Mouse (Mus musculus) lung, postnatal 36 days (tissue): ENCODE measurements around the gene Clasp2.

ENCODE experiments used
- DNase-seq: peaks from one replicate; pipeline ENCODE4 v3.0.0; 2022; ENCODE audit warnings: mixed read lengths

Clasp2 gene

DNA sequence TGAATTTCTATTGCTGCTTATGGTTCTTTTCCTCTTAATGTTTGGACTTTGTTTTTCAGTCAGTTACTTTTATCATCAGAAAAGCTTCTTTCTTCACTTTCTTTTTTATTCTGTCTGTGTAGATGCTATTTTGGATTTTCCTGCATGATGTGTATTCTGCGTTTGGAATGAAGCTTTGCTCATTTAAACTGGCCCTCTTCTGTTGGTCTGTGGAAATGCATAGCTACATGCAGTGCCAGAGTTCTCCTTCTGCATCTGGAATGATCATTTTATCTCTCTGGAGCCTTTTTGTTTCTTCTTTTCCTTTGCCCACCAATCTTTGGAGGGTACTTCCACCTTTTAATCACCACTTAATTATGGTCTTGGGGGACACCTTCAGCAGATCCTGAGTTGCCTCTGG, 80.9 kb downstream of the Clasp2 start:
- DNase-seq, result no peak

GRCm38 (mm10) chr9:113828719-113829118, 87.4 kb downstream of the Clasp2 start:
- DNase-seq, result no peak

GRCm38 (mm10) chr9:113830219-113830618, 88.9 kb downstream of the Clasp2 start:
- DNase-seq, result peak; percentile 21

- peak; percentile 8 for DNase-seq
Measured at GRCm38 (mm10) chr9:113833481-113833880, 92.2 kb downstream of the Clasp2 start.

- DNase-seq, result no peak
Measured at GRCm38 (mm10) chr9:113837001-113837400, 95.7 kb downstream of the Clasp2 start.

DNA sequence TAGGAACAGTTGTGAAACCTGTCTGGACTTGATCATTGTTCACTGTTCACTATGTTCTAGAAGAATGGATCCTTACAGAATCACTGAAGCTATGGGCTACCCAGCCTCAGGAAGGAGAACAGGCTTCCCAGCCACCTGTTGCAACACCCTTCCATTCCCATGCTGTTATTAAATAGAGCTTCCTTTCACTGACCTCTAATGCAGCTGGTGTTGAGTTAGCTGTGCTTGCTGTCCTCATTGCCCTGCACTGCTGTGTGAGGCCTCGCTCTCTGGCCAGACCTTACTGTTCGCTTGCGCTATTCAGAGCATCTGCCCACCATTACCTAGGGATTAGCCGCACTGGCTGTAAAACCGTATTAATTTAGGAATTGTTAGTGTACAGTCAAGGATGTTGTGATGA, 96.2 kb downstream of the Clasp2 start:
- no peak for DNase-seq

- no peak for DNase-seq
Measured at GRCm38 (mm10) chr9:113844029-113844428, 102.8 kb downstream of the Clasp2 start.

DNA sequence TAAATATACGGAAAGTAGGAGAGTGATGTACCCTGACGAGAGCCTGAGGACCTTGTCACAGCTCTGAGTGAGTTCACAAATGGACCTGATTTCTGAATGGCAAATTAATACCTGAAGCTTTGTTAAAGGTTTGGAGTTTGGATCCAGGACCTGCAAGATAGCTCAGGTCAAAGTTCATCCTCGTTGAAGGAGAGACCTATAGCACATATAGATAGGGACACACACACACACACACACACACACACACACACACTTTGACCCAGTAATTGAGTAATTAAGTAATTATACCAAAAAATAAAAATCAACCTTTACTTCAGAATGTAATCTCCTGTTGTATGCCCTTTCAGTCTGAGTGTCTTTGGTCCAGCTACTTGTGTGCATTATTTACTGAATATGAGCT, 114.2 kb downstream of the Clasp2 start:
- no peak for DNase-seq

DNA sequence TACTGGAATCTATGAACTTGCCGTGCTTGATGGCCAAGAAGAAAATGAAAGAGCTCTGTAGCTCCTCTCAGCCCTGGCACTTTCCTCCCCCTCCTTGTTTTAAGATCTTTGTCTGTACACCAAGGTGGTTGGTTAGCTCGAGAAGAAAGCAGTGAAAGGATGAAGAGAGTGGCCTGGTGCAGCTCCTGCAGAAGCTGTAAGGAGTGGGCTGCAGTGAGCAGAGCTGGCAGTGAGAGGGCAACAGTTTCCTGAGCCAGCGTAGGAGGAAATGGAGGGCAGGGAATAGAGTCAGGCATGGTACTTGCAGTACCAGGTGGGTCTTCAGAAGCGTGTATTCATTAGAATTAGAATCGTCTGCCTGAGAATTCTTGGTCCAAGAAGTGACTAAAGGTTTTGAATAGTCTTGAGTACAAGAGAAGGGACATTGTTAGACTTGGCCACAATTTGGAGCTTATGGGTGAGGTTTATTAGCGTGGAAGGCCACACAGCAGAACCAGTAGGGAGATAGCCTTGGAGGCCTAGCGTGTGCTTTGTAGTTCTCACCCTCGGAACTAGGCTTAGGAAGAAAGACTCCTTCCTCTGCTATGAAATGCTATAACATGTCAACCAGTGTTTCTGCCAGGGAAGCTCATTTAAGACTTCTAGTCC, 116.1 kb downstream of the Clasp2 start:
- DNase-seq, result no peak

DNA sequence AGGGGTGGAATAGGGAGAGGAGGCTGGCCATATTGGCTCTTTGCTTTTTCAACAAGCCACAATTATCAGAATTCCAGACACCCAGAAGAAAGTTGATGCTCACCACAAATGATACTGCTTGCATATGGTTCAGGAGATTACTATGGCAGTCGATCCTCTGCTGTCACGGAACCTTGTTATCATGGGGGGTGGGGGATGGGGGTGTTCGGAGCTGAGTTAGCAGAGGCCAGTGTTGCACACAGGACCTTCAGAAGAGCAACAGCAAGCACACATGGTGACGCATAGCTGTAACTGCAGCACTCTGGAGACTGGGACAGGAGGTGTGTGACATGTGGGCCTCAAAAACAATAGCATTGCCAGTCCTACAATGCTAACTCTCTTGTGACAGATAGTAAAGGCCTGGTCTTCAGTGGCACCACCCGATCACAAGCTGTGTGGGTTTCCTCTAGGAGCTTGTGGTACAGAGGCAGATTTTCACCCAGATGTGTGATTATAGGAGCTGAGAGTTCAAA, 116.7 kb downstream of the Clasp2 start:
- DNase-seq, result no peak

GRCm38 (mm10) chr9:113859420-113859819, 118.1 kb downstream of the Clasp2 start:
- peak; percentile 2 for DNase-seq

GRCm38 (mm10) chr9:113863370-113863999, 122.2 kb downstream of the Clasp2 start:
- no peak for DNase-seq

DNA sequence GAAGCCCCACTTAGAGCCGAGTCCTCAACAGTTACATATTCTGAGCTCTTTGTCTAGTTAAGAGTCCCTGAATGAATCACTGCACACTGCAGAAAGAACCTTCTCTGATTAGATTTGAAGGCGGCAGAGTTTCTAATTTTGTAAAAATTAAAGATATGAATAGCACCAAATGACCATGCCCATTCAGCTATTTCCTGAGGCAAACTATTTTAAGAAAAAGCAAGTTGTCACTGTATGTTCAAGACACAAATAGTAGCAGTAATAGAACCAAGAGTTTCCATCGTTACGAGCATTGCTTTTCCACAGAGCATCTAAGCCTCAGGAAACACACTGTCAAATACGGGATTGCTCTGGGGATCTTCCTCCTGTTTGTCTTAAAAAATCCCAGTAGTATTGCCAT, 126.7 kb downstream of the Clasp2 start:
- DNase-seq, result no peak

DNA sequence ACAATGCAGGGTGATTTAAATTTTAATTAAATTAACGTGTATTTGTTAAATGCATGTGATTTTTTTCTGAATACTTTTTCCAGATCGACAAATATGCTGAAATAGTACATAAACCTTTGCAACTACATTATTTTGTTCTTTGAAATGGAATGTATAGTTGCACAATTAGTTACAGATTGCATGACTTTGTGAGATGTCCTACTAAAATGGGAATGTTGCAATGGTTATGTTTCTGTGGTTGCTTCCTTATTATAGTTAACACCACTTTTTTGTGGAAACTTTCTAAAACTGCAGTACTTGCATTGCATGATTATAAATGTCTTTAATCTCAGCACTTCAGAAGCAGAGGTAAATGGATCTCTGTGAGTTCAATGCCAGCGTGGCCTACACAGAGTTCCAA, 153.6 kb downstream of the Clasp2 start:
- no peak for DNase-seq

- peak; percentile 7 for DNase-seq
Measured at GRCm38 (mm10) chr9:113903136-113903535, 161.9 kb downstream of the Clasp2 start.

DNA sequence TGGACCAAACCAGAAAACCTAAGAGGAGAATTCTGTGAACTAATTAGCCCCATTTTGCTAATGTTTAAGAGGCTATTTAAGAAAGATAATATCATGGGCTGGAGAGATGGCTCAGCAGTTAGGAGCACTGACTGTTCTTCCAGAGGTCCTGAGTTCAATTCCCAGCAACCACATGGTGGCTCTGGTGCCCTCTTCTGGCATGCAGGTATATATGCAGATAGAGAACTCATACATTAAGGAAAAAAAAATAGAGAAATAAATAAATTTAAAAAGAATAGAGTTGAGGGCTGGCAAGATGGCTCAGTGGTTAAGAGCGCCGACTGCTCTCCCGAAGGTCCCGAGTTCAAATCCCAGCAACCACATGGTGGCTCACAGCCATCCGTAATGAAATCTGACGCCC, 163.0 kb downstream of the Clasp2 start:
- peak; percentile 8 for DNase-seq

DNA sequence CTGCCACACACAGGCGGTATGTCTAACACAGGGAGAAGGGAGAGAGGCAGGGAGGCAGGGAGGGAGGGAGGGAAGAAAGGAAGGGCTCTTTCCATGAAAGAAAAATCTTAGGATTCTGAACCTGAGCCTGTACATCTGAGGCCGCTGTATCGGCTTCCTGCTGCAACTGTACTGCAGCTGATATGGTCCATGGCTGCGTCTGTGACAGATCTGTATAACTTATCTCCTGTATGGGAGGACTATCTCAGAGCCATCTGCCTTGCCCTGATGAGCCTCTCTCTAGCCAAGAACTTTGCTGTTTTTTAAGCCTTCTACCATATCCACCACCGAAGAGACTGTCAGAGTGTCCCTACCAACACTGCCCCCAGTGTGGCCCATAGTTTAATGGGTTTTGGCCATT, 174.5 kb downstream of the Clasp2 start:
- DNase-seq, result no peak

- DNase-seq, result no peak
Measured at GRCm38 (mm10) chr9:113922677-113923076, 181.4 kb downstream of the Clasp2 start.

- DNase-seq, result no peak
Measured at GRCm38 (mm10) chr9:113924883-113925282, 183.6 kb downstream of the Clasp2 start.

- peak; percentile 62 for DNase-seq
Measured at GRCm38 (mm10) chr9:113928591-113928990, 187.3 kb downstream of the Clasp2 start.

DNA sequence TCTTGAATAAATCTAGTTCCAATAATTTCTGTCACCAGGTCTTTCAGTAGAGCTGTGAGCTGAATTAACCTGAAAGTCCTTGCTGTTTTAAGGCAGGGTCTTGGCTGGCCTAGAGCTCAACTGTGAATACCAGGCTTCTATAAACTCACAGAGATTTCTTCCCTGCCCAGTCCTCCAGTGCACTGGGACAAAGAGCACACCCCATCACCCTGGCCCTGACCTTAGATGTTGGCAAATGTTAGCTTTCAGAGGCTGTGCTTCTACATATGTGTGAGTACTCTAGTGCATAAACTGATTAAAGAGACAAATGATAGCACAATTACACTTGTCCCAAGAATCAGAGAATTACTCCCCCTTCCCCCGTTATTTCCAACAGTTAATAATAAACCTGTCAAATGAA, 188.4 kb downstream of the Clasp2 start:
- no peak for DNase-seq

DNA sequence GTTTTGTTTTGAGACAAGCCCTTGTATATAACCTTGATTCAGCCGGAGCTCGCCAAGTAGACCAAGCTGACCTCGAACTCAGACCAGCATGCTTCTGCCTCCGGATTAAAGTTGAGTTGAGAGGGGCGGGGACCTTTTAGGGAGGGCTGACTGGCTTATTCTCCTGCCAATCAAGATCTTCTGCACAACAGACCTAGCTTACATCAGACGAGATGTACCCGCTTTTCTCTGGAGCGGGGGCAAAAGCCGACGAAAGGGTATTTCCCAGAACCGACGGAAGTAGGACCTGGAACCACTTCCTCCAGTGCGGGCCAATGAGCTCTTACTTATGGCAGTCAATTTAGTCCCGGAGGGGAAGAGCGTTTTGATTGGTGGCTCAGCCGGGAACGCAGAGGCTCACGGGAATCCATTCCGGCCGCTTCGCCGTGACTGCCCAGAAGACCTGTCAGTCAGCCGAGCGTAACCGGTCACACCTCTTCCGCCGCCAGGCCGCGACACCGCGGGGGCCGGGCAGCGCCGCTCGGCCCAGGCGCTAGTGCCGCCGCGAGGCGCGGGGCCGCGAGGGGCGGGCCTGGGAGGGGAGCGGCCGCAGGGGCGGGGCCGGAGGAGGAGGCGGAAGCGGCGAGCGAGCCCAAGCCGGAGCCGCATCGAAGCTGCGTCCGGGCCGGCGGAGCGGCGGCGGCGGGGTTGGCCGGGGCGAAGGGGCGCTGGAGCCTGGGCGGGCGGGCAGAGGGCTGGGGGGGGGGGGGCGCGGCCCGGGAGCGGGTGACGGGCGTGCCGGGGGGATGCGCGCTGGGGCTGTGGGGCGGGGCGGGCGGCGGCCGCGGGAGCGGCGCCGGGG, 189.5 kb downstream of the Clasp2 start, which contains the start of gene Ubp1:
Gene Ubp1 (plus strand): TSS at position 401 of the 841 bp plus-strand sequence.
- peak; percentile 98 for DNase-seq

DNA sequence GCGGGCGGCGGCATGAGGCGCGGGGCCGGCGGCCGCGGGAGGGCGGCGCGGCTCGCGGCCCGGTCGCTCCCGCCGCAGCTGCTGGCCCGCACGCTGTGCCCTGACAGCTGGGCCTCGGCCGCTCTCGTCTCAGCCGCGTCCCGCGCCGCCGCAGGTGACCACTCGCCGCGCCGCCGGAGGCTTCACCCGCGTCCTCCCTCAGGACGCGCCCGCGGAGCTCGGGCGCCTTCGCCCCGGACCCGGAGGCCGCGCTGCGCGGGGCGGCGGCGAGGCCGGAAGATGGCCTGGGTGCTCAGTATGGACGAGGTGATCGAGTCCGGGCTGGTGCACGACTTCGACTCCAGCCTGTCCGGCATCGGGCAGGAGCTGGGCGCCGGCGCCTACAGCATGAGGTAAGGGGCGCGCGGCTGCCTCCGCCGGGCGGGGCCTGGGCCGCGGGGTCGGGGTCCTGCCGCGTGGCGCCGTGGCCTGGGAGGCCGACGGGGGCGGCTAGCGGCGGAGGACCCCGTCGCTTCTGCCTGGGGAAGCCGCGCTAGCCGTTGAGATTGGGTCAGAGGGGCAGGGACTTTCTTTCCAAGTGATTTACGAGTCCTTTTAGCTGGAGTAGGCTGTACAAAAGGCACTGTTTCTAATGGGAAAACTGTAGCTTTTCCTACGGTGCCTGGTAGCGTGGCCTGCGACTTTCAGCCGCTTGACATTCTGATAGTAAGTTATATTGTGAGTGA, 190.3 kb downstream of the Clasp2 start:
- peak; percentile 15 for DNase-seq
